Mouse (Mus musculus) CH12.LX (cell line): ENCODE data around the gene Rsbn1.

Experiments
- CHD1 ChIP-seq: IDR thresholded peaks from 2 replicates; pipeline ENCODE4 v1.6.1; 2012; ENCODE audit warnings: low read depth, low read length, improper control_type of control experiment, inconsistent platforms
- USF1 ChIP-seq: IDR thresholded peaks from 2 replicates; pipeline ENCODE4 v1.6.1; 2014; ENCODE audit warnings: low read depth, mild to moderate bottlenecking, inconsistent platforms, low read length, improper control_type of control experiment

DNA sequence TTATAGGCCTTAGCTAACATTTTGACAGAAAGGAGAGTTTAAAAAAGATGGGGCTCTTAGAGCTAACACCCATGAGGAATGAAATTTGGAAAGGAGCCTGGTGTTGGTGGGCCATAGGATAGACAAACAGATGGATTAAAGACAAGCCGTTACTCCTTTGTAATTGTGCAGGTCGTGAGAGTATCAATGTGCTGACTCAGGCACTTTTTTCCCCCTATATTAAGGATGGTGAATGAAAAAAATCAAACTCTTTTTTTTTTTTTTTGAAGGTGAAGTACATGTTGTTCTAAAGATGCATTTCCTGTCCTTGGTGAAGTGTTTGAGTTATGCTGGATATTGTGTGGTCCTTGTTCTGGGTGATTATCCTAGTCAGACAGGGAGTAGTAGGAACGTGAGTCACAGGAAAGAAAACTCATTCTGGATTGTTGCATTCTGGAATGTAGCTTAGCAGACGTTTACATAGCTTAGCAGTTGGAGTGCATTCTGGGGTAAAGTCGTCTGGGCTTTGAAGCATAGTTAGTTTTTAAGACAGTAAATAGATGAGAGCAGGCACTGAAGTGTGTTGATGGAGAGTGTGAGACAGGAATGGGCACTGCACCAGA, 74.0 kb downstream of the Rsbn1 start:
- TF ChIP-seq USF1 (no peak), CHD1 (no peak)
